Mouse (Mus musculus) limb, embryonic 11.5 days (tissue): ENCODE data around the gene Tmem135. TPM values are rescaled to one million over a fixed set of nuclear protein-coding genes. Genes with fewer than 3 reads are reported as not detected.
"Not testable (repeated sequence)": the region's sequence is repeated elsewhere in the genome, so short reads cannot be mapped to it uniquely, and the experiment has no call there.

Experiments
- ATAC-seq: fragments of 200-750 bp; cut with Nextera tagmentation; 2 replicates; pipeline ENCODE4 v1.8.0; 2017; ENCODE audit warnings: low read depth; ENCODE audit not compliant: insufficient number of reproducible peaks, low FRiP score, low TSS enrichment
- DNase-seq: peaks from one replicate; pipeline ENCODE4 v3.0.0-alpha.2; 2015; ENCODE audit warnings: low spot score
- H3K27ac ChIP-seq: fragments of 300-500 bp; sonication (generic); replicated peaks from 2 replicates; pipeline ENCODE4 v1.5.1; 2014; ENCODE audit warnings: low read depth, mild to moderate bottlenecking, low read length
- H3K27me3 ChIP-seq: fragments of 300-500 bp; sonication (generic); 2 replicates; pipeline ENCODE4 v1.6.1; 2014; ENCODE audit warnings: mild to moderate bottlenecking, low read length, mixed read lengths; ENCODE audit not compliant: control insufficient read depth, insufficient read depth
- H3K36me3 ChIP-seq: fragments of 300-500 bp; sonication (generic); 2 replicates; pipeline ENCODE4 v1.6.1; 2014; ENCODE audit warnings: mild to moderate bottlenecking, low read length, moderate library complexity, mixed read lengths; ENCODE audit not compliant: control insufficient read depth, insufficient read depth
- H3K4me1 ChIP-seq: fragments of 300-500 bp; sonication (generic); 2 replicates; pipeline ENCODE4 v1.6.1; 2014; ENCODE audit warnings: low read length, mixed read lengths; ENCODE audit not compliant: control insufficient read depth, insufficient read depth
- H3K4me2 ChIP-seq: fragments of 300-500 bp; sonication (generic); 2 replicates; pipeline ENCODE4 v1.6.1; 2014; ENCODE audit warnings: low read depth, mild to moderate bottlenecking, moderate library complexity; ENCODE audit not compliant: severe bottlenecking
- H3K4me3 ChIP-seq: fragments of 300-500 bp; sonication (generic); 2 replicates; pipeline ENCODE4 v1.5.1; 2014; ENCODE audit warnings: low read depth, low read length
- H3K9ac ChIP-seq: fragments of 300-500 bp; sonication (generic); 2 replicates; pipeline ENCODE4 v1.6.1; 2014; ENCODE audit warnings: mild to moderate bottlenecking, low read length
- H3K9me3 ChIP-seq: fragments of 300-500 bp; sonication (generic); 2 replicates; pipeline ENCODE4 v1.6.1; 2016; ENCODE audit warnings: low read length; ENCODE audit not compliant: control insufficient read depth
- WGBS: fragments of 180-500 bp; shearing (Covaris S2); extraction: QIAGEN DNeasy Blood & Tissue Kit; methylation state at CpG from one replicate; pipeline ENCODE4 v1.1.7; 2014; 5-methylcytosine and 5-hydroxymethylcytosine counted together
- polyA plus RNA-seq: library from polyadenylated mRNA; unstranded; fragments of >200 nt; fragmentation: Nextera tagmentation; extraction: Ambion mirVana; gene quantifications from 2 replicates; pipeline ENCODE4 v1.2.1, GENCODE M21; 2014

Tmem135 gene
- polyA plus RNA-seq, 1 experiment from 2014 or later, result 18.3 TPM

DNA sequence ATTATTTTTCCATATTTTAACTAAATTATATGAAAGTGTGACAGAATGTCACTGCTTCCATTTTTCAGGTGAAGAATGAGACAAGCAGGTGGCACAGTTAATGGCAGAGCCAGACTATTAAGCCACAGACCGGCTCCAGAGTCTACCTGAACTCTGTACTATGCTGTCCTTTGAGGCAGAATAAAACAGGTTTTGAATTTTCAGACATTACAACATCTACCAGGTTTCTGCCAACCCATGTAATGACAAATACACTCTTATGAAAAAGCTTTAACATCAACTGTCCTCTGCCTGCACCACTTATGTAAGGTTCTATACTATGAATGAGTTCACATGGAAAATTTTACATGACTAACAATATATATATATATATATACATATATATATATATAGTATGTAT lies 100.3 kb downstream of the Tmem135 start:
- 88% methylated on average over 1 of the region's 1 CpGs for WGBS
- Histone ChIP-seq H3K36me3 (no peaks in the 10 kb centered on the region), H3K4me1 (no peaks in the 10 kb centered on the region), H3K4me2 (no peak overlapping the region), H3K27ac (no peak overlapping the region), H3K9ac (no peak overlapping the region), H3K27me3 (no peaks in the 10 kb centered on the region), H3K9me3 (no peaks in the 10 kb centered on the region), H3K4me3 (no peak overlapping the region)
- ATAC-seq, result no peak
- no peak for DNase-seq

DNA sequence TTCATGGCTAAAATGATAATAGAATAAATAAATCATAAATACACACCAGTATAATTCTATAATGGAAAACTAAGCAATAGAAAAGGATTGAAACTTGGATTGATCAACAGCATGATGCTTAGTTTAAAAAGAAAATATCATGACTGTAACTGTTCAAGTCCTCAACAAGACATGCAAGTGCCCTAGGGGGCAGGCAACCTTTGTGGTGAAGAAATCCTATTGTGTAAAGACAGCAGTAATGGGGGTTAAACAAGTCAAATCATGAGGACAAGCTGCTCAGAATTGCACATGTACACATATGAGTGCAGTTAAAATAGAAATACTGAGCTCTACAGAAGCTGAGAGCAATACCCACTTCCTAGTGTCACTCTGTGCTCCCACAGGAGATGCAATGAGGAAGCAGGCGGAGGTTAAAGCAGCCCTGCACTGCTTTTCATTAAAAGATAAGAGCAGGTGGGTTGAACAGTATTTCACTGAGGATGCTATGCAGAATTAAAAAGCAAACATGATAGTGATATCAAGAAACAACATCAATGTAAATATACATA lies 105.0 kb downstream of the Tmem135 start:
- Histone ChIP-seq H3K9me3 (no peaks in the 10 kb centered on the region), H3K36me3 (no peaks in the 10 kb centered on the region), H3K27ac (no peak overlapping the region), H3K4me3 (no peak overlapping the region), H3K4me1 (no peaks in the 10 kb centered on the region), H3K9ac (no peak overlapping the region), H3K27me3 (no peaks in the 10 kb centered on the region), H3K4me2 (no peak overlapping the region)
- DNase-seq (no peak), ATAC-seq (no peak)
- 94% methylated on average over 1 of the region's 1 CpGs for WGBS

DNA sequence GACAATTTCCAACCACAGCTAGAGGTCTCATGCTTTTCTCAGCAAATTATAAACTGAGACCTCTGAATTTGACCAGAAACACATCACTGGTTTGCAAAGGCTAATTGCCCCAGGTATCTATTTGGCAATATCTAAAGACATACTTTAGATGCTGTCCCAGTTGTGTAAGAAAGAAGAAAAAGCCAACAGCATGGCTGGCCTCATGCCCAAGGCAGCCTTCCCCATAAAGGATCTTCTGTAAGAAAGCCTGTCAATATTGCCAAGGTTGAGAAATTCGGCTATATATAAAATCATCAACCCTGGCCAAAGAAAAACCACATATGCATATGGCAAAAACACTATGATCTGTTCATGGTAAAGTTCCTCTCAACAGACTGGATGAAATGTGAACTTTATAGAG lies 107.1 kb downstream of the Tmem135 start:
- no peak overlapping the region for H3K27ac ChIP-seq
- ATAC-seq (no peak), DNase-seq (no peak)
- no peaks in the 10 kb centered on the region for H3K27me3 ChIP-seq
- no peaks in the 10 kb centered on the region for H3K36me3 ChIP-seq
- H3K9me3 ChIP-seq, result no peaks in the 10 kb centered on the region
- H3K9ac ChIP-seq, result no peak overlapping the region
- H3K4me2 ChIP-seq, result no peak overlapping the region
- H3K4me1 ChIP-seq, result no peaks in the 10 kb centered on the region
- WGBS, result 98% methylated on average over 1 of the region's 1 CpGs
- no peak overlapping the region for H3K4me3 ChIP-seq

DNA sequence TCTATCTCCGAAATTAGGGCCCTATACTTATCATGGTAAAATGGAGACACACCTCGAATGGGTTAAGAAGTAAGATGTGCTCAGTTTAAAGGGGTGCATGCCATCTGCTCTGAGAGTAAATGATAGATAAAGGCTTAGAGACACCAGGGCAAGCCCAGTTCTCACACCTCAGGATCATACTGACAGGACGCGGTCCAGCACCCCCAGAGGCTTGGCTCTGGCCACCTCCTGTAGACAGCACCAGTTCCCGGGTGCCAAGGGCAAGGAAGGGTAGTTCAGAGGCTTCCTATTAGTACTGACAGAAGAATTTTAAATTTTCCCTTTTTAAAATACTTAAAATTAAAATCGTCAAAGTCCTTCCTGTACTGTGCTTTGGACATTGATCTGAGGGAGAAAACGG lies 121.4 kb downstream of the Tmem135 start:
- H3K4me1 ChIP-seq, result no peaks in the 10 kb centered on the region
- H3K4me3 ChIP-seq, result no peak overlapping the region

DNA sequence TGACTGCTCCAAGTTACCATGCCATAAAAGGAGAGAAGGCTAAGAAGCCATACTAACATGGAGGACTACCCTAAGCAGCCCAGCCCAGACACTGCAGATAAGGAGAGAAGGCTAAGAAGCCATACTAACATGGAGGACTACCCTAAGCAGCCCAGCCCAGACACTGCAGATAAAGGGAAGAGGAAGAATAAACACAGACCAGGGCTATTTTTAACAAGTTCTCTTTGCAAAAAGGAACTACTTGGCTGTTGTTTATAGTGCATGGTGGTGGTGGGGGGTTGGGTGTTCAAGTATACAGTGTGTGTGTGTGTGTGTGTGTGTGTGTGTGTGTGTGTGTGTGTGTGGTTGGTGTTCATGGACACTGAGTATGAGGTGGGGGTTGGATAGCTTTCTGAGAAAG lies 133.6 kb downstream of the Tmem135 start:
- not testable (repeated sequence) for H3K4me2 ChIP-seq, H3K9me3 ChIP-seq, H3K36me3 ChIP-seq, H3K27ac ChIP-seq, ATAC-seq, H3K4me1 ChIP-seq, H3K27me3 ChIP-seq, DNase-seq, H3K4me3 ChIP-seq, H3K9ac ChIP-seq

More for the DNA sequence above, 121.4 kb downstream of the Tmem135 start:
- Histone ChIP-seq H3K36me3 (no peaks in the 10 kb centered on the region), H3K9me3 (no peaks in the 10 kb centered on the region), H3K27ac (no peak overlapping the region), H3K4me2 (no peak overlapping the region), H3K9ac (no peak overlapping the region), H3K27me3 (no peaks in the 10 kb centered on the region)
- WGBS, result 86% methylated on average over 7 of the region's 7 CpGs
- DNase-seq (no peak), ATAC-seq (no peak)

DNA sequence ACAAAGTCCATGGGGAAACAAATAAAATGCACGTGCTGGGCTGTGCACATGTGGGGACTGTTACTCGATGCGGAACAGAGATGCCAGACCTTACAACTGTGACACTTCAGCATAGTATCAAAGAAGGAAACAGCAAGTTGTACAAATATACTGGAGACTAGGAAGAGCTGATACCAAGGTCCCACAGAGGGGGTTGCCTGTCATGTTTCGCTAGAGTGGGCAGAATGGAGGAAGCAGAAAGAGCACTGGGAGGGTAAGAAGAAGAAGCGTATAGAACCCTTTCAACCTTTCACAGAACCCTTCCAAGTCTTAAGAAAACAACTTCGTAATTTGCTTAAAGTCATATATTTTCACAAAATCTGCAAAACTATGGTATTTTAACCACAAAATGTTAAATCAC lies 134.2 kb downstream of the Tmem135 start:
- WGBS, result 95% methylated on average over 6 of the region's 6 CpGs

DNA sequence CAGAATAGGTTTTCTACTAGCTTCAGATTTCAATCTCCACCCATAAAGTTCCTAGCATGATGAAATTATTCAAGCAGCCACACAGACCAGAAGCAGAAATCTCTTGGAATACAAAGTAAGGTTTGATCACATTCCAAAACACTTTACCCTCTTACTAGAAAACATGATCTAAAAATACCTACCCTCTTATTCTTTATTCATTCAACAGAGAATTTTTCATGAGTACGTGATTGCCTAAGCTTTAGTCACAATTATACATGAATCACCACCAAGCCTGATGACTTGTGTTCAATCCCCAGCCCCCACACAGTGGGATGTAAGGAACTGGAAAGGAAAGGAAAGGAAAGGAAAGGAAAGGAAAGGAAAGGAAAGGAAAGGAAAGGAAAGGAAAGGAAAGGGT lies 136.5 kb downstream of the Tmem135 start:
- Histone ChIP-seq H3K27ac (no peak overlapping the region), H3K36me3 (no peaks in the 10 kb centered on the region), H3K4me2 (no peak overlapping the region), H3K27me3 (no peaks in the 10 kb centered on the region), H3K9ac (no peak overlapping the region), H3K4me1 (no peaks in the 10 kb centered on the region), H3K4me3 (no peak overlapping the region), H3K9me3 (no peaks in the 10 kb centered on the region)
- DNase-seq, result no peak
- ATAC-seq, result no peak
- WGBS, result 90% methylated on average over 1 of the region's 1 CpGs

More for the DNA sequence above, 134.2 kb downstream of the Tmem135 start:
- DNase-seq, result no peak
- H3K4me2 ChIP-seq, result no peak overlapping the region
- no peaks in the 10 kb centered on the region for H3K27me3 ChIP-seq
- ATAC-seq, result no peak
- no peaks in the 10 kb centered on the region for H3K36me3 ChIP-seq
- no peak overlapping the region for H3K9ac ChIP-seq
- H3K9me3 ChIP-seq, result no peaks in the 10 kb centered on the region
- H3K27ac ChIP-seq, result no peak overlapping the region
- H3K4me3 ChIP-seq, result no peak overlapping the region
- no peaks in the 10 kb centered on the region for H3K4me1 ChIP-seq

DNA sequence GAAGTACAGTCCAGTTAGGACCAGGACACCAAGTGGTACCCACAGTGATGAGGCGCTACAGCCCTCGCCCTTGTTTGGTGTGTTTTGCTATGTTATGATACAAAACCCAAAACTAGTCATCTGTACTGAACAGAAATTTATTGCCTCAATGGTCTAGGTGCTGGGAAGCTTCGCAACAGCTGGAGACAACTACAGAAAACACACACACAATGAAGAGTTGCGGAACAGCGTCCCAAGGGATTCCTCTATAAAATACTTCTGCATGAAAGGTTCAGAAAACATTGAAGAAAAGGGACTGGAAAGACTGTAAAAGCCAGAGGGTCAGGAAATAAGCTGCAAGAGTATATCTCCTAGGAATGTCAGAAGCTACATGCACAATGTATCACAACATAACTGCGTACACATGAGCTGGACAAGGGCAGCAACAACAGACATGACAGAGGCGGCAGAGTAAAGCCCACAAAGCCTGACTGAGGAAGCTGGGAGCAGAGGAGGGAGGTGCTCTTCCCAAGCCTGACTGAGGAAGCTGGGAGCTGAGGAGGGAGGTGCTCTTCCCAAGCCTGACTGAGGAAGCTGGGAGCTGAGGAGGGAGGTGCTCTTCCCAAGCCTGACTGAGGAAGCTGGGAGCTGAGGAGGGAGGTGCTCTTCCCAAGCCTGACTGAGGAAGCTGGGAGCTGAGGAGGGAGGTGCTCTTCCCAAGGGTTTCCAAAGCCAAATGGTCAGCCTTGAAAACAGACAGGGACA lies 137.8 kb downstream of the Tmem135 start:
- Histone ChIP-seq H3K4me2 (no peak overlapping the region), H3K9ac (no peak overlapping the region), H3K27ac (no peak overlapping the region), H3K9me3 (no peaks in the 10 kb centered on the region), H3K4me3 (no peak overlapping the region), H3K36me3 (no peaks in the 10 kb centered on the region), H3K4me1 (no peaks in the 10 kb centered on the region), H3K27me3 (no peaks in the 10 kb centered on the region)
- DNase-seq (no peak), ATAC-seq (no peak)
- 89% methylated on average over 7 of the region's 7 CpGs for WGBS

DNA sequence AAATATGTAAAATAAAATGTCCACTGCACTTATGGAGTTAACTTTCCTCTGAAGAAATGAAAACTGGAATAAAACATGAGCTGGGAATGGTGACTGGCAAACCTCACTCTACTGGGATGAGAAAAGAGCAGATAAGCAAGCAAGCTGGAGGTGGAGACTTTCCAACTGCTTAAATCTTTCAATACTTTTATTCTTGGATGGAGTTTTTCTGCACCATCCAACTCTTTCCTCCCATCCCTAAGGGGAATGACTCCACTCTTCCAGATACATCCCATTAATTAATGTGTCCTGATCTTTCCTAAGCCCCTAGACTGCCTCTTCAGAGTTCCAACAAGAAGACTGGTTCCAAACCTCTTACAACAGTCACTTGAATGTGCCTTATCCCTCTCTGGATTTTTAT lies 143.1 kb downstream of the Tmem135 start:
- no peak overlapping the region for H3K4me3 ChIP-seq

More for the DNA sequence above, 143.1 kb downstream of the Tmem135 start:
- no peaks in the 10 kb centered on the region for H3K27me3 ChIP-seq
- no peaks in the 10 kb centered on the region for H3K4me1 ChIP-seq
- no peaks in the 10 kb centered on the region for H3K36me3 ChIP-seq
- H3K4me2 ChIP-seq, result no peak overlapping the region
- no peak for DNase-seq
- H3K9me3 ChIP-seq, result no peaks in the 10 kb centered on the region
- H3K9ac ChIP-seq, result no peak overlapping the region
- H3K27ac ChIP-seq, result no peak overlapping the region
- ATAC-seq, result no peak
